Mouse (Mus musculus): ENCODE measurements around the gene Rangrf.

- TF ChIP-seq CTCF (IDR thresholded peaks at IDR 0.05; ENCODE audit: insufficient read depth, low read length): no peak
- no peak for TF ChIP-seq POLR2A (IDR thresholded peaks at IDR 0.05; ENCODE audit: borderline replicate concordance, extremely low read depth, low read depth, low read length)
These were observed 616 bp upstream of the Rangrf start for GRCm38 (mm10) chr11:68975601-68976000.
